Mouse (Mus musculus): ENCODE data around the gene Klhl21. TPM values are rescaled to one million over a fixed set of nuclear protein-coding genes. Genes with fewer than 3 reads are reported as not detected.
A peak's percentile ranks its signal among the peaks of the same experiment; 100 is the strongest.

The Klhl21 gene
- polyA plus RNA-seq, 1 experiment from 2014 or later = 13.5 TPM

GRCm38 (mm10) chr4:152009076-152010051 is 761 bp downstream of the Klhl21 start:
- Histone ChIP-seq H3K9ac (peak overlapping the region; percentile 62), H3K27ac (peak overlapping the region; percentile 94), H3K4me1 (peaks cover 41% of the 10 kb centered on the region), H3K9me3 (no peaks in the 10 kb centered on the region), H3K36me3 (peaks cover 21% of the 10 kb centered on the region), H3K4me2 (peak overlapping the region; percentile 93), H3K4me3 (replicated peaks) (peak overlapping the region; percentile 87), H3K27me3 (replicated peaks) (no peaks in the 10 kb centered on the region)
- peak; percentile 51 for ATAC-seq (ENCODE audit: insufficient read depth, low FRiP score, low read depth)
- WGBS = under 1% methylated on average over 115 of the region's 115 CpGs

- Histone ChIP-seq H3K27me3 (replicated peaks) (no peaks in the 10 kb centered on the region), H3K4me1 (peaks cover 41% of the 10 kb centered on the region), H3K36me3 (peaks cover 29% of the 10 kb centered on the region), H3K4me2 (peak overlapping the region; percentile 93), H3K9me3 (no peaks in the 10 kb centered on the region), H3K4me3 (replicated peaks) (peak overlapping the region; percentile 87), H3K27ac (peak overlapping the region; percentile 94), H3K9ac (peak overlapping the region; percentile 62)
- WGBS = 3% methylated on average over 10 of the region's 10 CpGs
- ATAC-seq (ENCODE audit: insufficient read depth, low FRiP score, low read depth) = peak; percentile 28
These were observed 1.6 kb downstream of the Klhl21 start for GRCm38 (mm10) chr4:152010091-152010706.

DNA sequence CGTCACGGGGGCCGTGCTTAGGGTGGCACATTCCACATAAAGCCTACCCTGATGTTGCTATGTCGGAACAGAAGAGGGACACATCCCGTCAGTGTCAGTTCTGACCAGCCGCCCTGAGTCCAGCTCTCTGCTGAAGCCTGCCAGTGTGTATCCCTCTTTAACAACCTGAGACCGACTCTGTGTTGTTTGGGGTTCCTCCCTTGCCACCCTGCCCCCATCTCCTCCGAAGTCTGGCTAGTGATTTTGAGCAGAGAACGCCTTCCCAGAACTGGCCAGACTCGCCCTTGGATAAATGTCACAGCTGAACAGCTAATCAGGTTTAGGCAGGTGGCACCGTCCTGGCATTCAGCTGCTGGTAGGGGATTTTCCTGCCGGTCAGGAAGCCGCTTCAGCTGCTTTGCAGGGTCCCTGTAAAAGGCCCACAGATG is 2.1 kb downstream of the Klhl21 start:
- H3K36me3 ChIP-seq = peaks cover 34% of the 10 kb centered on the region
- 0 out of 2 replicates have a peak overlapping the region, but pooled peaks have one; percentile 62 for H3K9ac ChIP-seq
- H3K4me1 ChIP-seq = peaks cover 41% of the 10 kb centered on the region

GRCm38 (mm10) chr4:152011171-152011760 is 2.7 kb downstream of the Klhl21 start:
- peaks cover 41% of the 10 kb centered on the region for H3K4me1 ChIP-seq
- H3K27me3 ChIP-seq (replicated peaks) = no peaks in the 10 kb centered on the region
- H3K9me3 ChIP-seq = no peaks in the 10 kb centered on the region
- peak overlapping the region; percentile 94 for H3K27ac ChIP-seq
- WGBS = 63% methylated on average over 8 of the region's 8 CpGs
- 0 out of 2 replicates have a peak, but pooled peaks have one; percentile 5 for ATAC-seq (ENCODE audit: insufficient read depth, low FRiP score, low read depth)
- H3K9ac ChIP-seq = 0 out of 2 replicates have a peak overlapping the region, but pooled peaks have one; percentile 62
- H3K36me3 ChIP-seq = peaks cover 36% of the 10 kb centered on the region
- H3K4me2 ChIP-seq = peak overlapping the region; percentile 93
- H3K4me3 ChIP-seq (replicated peaks) = peak overlapping the region; percentile 87

More for the DNA sequence above, 2.1 kb downstream of the Klhl21 start:
- ATAC-seq (ENCODE audit: insufficient read depth, low FRiP score, low read depth) = no peak
- H3K27me3 ChIP-seq (replicated peaks) = no peaks in the 10 kb centered on the region
- H3K9me3 ChIP-seq = no peaks in the 10 kb centered on the region
- WGBS = 19% methylated on average over 13 of the region's 13 CpGs
- peak overlapping the region; percentile 93 for H3K4me2 ChIP-seq
- H3K4me3 ChIP-seq (replicated peaks) = peak overlapping the region; percentile 87
- peak overlapping the region; percentile 94 for H3K27ac ChIP-seq

DNA sequence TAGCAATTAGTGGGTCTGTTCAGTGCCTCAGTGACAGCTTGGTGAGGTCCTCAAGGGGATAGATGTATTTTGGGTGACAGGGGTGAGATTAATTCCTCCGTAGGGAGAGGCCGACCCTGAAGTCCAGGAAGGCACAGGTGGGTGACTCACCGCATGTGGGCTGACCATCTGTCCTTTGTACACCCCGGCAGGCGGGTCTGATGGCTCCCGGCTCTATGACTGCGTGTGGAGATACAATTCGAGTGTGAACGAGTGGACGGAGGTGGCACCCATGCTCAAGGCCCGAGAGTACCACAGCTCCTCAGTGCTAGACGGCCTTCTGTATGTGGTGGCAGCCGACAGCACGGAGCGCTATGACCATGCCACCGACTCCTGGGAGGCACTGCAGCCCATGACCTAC is 3.5 kb downstream of the Klhl21 start:
- Histone ChIP-seq H3K4me1 (peaks cover 38% of the 10 kb centered on the region), H3K27me3 (replicated peaks) (no peaks in the 10 kb centered on the region), H3K4me3 (replicated peaks) (0 out of 2 replicates have a peak overlapping the region, but pooled peaks have one; percentile 87), H3K36me3 (peaks cover 36% of the 10 kb centered on the region), H3K4me2 (peak overlapping the region; percentile 93), H3K9ac (no peak overlapping the region), H3K27ac (no peak overlapping the region), H3K9me3 (no peaks in the 10 kb centered on the region)
- 88% methylated on average over 16 of the region's 16 CpGs for WGBS
- ATAC-seq (ENCODE audit: insufficient read depth, low FRiP score, low read depth) = no peak

DNA sequence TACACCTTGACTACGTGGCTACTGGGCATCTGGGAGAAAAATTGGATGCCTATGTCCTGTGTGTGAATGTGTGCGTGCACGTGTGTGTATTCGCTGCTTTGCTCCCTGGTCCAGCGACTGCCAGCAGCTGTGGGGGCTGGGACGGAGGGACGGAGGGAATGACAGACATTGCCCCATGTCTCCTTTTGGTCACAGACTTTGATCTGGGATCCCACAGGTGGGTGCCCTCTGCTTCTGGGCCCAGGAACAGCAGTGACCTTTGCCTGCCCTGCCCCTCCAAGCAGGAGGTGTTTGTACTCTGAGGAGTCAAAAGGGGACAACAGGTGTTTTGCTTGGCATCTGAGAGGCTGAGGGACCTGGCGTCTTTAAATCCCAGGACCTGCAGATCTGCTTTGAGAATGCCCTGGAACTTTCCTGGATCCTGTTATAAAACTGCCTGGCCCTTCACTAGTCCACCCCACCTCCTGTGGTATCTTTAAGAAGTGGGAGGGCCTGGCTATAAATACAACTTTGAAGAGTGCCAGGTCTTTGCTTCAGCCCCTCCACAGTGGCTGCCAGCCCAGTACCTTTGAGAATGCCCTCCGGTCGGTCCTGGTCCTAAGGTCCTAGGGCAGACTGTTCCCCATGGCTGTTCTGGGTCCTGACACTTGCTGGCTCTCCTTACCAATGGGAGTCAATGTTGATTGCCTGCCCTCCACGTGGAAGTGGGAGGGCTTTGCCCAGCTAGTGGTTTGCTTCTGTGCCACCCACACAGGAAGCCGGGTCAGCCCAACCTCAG is 4.6 kb downstream of the Klhl21 start:
- H3K27me3 ChIP-seq (replicated peaks) = no peaks in the 10 kb centered on the region
- H3K4me1 ChIP-seq = peaks cover 27% of the 10 kb centered on the region
- WGBS = 83% methylated on average over 12 of the region's 12 CpGs
- H3K9me3 ChIP-seq = no peaks in the 10 kb centered on the region
- no peak overlapping the region for H3K27ac ChIP-seq
- no peak overlapping the region for H3K9ac ChIP-seq
- no peak for ATAC-seq (ENCODE audit: insufficient read depth, low FRiP score, low read depth)
- no peak overlapping the region for H3K4me3 ChIP-seq (replicated peaks)
- H3K36me3 ChIP-seq = peaks cover 39% of the 10 kb centered on the region
- H3K4me2 ChIP-seq = no peak overlapping the region

DNA sequence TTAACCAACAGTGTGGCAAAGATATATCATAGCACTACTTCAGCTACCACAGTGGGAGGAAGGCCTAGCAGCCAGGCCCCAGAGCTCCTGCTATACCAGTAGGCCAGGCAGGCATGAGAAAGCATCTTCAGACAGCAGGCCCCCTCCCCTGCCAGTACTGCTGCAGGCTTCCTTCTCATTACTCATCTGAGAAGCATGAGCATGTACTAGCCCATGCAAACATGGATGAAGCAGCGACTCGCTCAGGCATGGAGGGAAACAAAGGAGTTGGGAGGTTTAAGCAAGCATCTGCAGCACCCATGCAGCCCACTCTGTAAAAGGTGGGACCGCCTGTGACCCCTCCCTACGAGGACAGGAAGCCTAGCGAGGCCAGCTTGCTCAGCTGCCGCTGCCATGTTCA is 10.5 kb downstream of the Klhl21 start:
- ATAC-seq (ENCODE audit: insufficient read depth, low FRiP score, low read depth) = no peak
- no peaks in the 10 kb centered on the region for H3K9me3 ChIP-seq
- WGBS = 75% methylated on average over 6 of the region's 6 CpGs
- peaks cover 65% of the 10 kb centered on the region for H3K36me3 ChIP-seq
- 0 out of 2 replicates have a peak, but pooled peaks cover 2% of the 10 kb centered on the region for H3K4me1 ChIP-seq
- no peak overlapping the region for H3K4me2 ChIP-seq
- H3K4me3 ChIP-seq (replicated peaks) = no peak overlapping the region
- H3K27me3 ChIP-seq (replicated peaks) = no peaks in the 10 kb centered on the region
- no peak overlapping the region; the same call in 1 of the 2 replicates for H3K9ac ChIP-seq
- no peak overlapping the region for H3K27ac ChIP-seq

DNA sequence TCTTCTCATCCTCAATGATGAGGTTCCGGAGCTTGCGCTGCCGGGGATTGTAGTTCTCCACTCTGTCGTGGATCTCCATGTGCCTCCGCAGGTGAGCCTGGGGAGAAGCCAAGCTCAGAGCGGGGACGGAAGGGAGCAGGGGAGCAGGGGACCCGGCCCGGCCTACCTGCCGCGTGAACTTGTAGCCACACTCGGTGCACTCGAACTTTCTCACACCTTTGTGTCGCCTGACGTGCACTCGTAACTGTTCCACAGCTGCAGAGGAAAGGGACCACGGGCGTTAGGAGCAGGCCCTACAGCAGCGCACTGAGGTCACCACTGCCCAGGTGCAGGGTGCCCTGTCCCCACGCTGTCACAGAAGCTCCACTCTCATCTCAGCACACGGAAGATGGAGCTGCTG is 11.4 kb downstream of the Klhl21 start:
- Histone ChIP-seq H3K9me3 (no peaks in the 10 kb centered on the region), H3K36me3 (peaks cover 65% of the 10 kb centered on the region), H3K9ac (no peak overlapping the region), H3K4me1 (0 out of 2 replicates have a peak, but pooled peaks cover 7% of the 10 kb centered on the region), H3K27ac (no peak overlapping the region; the same call in 1 of the 2 replicates), H3K27me3 (replicated peaks) (no peaks in the 10 kb centered on the region), H3K4me3 (replicated peaks) (no peak overlapping the region), H3K4me2 (no peak overlapping the region)
- ATAC-seq (ENCODE audit: insufficient read depth, low FRiP score, low read depth) = no peak
- 89% methylated on average over 21 of the region's 21 CpGs for WGBS

DNA sequence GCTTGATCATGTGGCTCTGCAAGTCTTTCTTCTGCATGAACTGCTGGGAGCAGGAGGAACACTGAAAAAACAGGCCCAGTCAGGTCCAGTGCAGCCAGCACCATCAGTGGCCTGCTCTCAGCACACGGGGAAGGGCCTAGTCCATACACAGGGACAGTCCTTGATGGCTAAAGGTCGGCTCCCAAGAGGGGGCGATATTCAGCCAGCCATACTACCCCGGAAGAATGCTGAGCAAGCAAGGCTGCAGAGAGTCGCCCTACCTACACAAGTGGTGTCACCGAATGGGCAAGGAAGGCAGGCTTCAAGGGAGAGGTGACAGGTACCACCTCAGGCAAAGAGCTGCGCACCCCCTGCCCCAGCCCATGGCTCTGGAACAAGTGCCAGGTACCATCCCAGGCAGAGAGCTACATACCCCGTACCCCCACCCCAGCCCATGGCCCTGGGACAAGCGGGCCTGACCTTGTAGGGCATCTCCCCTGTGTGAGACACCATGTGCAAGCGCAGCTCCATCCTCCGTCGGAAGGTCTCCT is 13.0 kb downstream of the Klhl21 start:
- Histone ChIP-seq H3K4me3 (replicated peaks) (no peak overlapping the region), H3K36me3 (peaks cover 56% of the 10 kb centered on the region), H3K27me3 (replicated peaks) (no peaks in the 10 kb centered on the region), H3K9ac (no peak overlapping the region), H3K4me1 (peaks cover 22% of the 10 kb centered on the region), H3K27ac (no peak overlapping the region), H3K4me2 (no peak overlapping the region), H3K9me3 (no peaks in the 10 kb centered on the region)
- 74% methylated on average over 12 of the region's 12 CpGs for WGBS
- ATAC-seq (ENCODE audit: insufficient read depth, low FRiP score, low read depth) = no peak

GRCm38 (mm10) chr4:152022506-152022905 is 13.9 kb downstream of the Klhl21 start:
- no peaks in the 10 kb centered on the region for H3K27me3 ChIP-seq (replicated peaks)
- H3K36me3 ChIP-seq = peaks cover 56% of the 10 kb centered on the region
- no peak overlapping the region for H3K9ac ChIP-seq
- H3K4me1 ChIP-seq = peaks cover 26% of the 10 kb centered on the region
- no peak overlapping the region for H3K4me3 ChIP-seq (replicated peaks)
- H3K4me2 ChIP-seq = no peak overlapping the region
- no peaks in the 10 kb centered on the region for H3K9me3 ChIP-seq
- H3K27ac ChIP-seq = no peak overlapping the region
- 86% methylated on average over 8 of the region's 8 CpGs for WGBS
- ATAC-seq (ENCODE audit: insufficient read depth, low FRiP score, low read depth) = no peak

- H3K27me3 ChIP-seq (replicated peaks) = no peaks in the 10 kb centered on the region
- H3K27ac ChIP-seq = no peak overlapping the region
- no peaks in the 10 kb centered on the region for H3K9me3 ChIP-seq
- no peak overlapping the region for H3K9ac ChIP-seq
- H3K4me1 ChIP-seq = peaks cover 37% of the 10 kb centered on the region
- H3K4me3 ChIP-seq (replicated peaks) = no peak overlapping the region
- 87% methylated on average over 11 of the region's 11 CpGs for WGBS
- H3K4me2 ChIP-seq = no peak overlapping the region
- ATAC-seq (ENCODE audit: insufficient read depth, low FRiP score, low read depth) = no peak
- peaks cover 46% of the 10 kb centered on the region for H3K36me3 ChIP-seq
These were observed 15.9 kb downstream of the Klhl21 start for GRCm38 (mm10) chr4:152024525-152024924.
